Mouse (Mus musculus) G1E (cell line): ENCODE data around the gene Fat2.

Experiments
- CTCF ChIP-seq: IDR thresholded peaks from 2 replicates; pipeline ENCODE4 v1.5.1; 2012; ENCODE audit warnings: low read depth, low read length, inconsistent platforms, mixed read lengths
- GATA1 ChIP-seq: IDR thresholded peaks from 2 replicates; pipeline ENCODE4 v1.6.1; 2012; ENCODE audit warnings: borderline replicate concordance, low read length, inconsistent platforms, mixed read lengths

DNA sequence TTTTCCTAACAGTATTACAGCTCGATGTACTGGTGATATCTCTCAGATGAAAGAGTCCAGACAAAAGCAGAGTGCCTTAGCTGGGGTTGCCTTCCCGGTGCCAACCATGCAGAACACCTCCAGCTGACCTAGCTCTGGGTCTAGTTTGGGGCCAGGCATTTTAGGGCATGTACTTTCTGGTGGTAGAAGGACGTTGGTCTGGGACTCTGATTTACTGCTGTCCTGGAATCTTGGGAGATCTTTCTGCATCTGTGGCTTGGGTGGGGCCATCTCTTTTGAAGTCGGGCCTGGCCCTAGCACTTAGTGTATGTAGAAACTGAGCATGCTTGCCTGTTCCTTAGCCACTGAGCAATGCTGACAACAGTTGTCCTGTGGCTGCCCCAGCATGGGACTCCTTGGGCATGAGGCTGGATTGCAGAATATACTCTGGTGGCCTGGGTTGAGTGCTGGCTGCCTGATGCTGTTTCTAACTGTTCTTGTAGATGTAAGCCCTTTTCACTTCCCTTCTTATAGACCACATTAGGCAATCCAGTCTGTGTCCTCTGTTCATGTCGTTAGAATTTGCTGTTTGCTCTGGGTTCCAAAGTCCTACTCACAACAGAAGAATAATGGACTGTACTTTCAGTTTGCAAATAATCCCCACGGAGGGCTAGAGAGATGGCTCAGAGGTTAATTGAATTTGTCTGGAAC, 128.2 kb downstream of the Fat2 start:
- TF ChIP-seq CTCF (no peak), GATA1 (no peak)
